Mouse (Mus musculus) thymus, postnatal 36 days (tissue): ENCODE data around the gene Pfkfb2.
"Not testable (repeated sequence)": the region's sequence is repeated elsewhere in the genome, so short reads cannot be mapped to it uniquely, and the experiment has no call there.

Source experiments
- DNase-seq, 2 experiments: peaks; one replicate each; pipeline ENCODE4 v3.0.0; 2022; ENCODE audit warnings: mixed read lengths in 2 of 2

The Pfkfb2 gene

DNA sequence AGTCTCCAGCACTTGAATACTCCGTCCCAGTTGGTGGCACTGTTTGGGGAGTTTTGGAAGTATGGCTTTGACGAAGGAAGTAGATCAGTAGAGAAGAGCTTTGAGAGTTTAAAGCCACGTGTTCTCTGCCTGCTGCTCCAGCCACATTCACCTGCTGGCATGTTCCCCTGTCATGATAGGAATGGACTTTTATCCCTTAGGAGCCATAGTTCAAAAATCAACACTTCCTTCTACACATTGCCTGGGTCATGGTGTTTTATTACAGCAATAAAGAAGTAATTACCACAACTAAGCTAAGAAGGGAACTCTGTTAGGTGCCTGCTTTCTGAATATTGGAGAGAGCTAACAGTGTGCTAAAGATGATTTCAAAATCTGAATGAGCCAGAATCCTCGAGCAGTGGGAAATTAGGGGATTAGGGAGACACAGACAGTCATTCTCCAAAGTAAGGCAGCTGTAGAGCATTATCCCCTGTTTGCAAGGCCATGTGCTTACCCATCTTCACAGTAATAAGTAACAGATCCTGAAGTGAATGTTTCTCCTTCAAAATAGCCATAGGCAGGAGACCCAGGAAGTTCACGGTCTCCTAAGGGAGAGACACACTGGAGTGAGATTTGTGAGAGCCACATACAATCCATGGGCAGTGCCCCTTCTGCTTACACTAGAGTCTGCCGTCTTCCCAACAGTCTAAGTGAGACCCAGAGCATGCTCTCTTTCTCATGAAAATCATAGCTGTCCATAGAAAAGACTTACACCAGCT, 47.2 kb downstream of the Pfkfb2 start:
- no peak for DNase-seq

- DNase-seq, result no peak
These were observed 48.0 kb downstream of the Pfkfb2 start for GRCm38 (mm10) chr1:130681075-130681474.

DNA sequence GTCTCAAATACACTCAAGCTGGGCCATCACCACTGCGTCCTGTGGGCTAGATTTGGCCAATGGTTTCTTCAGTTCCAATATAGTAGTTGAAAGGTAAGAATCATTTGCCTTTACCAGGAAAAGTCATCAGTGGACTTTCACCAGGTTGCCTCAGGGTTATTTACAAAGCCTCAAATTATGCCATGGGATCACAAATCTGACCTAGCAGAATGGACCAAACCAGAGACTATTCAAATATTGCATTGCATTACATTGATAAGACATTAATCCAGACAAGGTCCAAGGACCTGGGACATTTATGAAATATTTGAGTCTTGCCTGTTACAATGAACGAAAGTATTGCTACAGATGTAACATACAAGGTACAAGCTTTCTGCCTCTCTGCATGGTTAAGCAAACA, 50.5 kb downstream of the Pfkfb2 start:
- no peak for DNase-seq

DNA sequence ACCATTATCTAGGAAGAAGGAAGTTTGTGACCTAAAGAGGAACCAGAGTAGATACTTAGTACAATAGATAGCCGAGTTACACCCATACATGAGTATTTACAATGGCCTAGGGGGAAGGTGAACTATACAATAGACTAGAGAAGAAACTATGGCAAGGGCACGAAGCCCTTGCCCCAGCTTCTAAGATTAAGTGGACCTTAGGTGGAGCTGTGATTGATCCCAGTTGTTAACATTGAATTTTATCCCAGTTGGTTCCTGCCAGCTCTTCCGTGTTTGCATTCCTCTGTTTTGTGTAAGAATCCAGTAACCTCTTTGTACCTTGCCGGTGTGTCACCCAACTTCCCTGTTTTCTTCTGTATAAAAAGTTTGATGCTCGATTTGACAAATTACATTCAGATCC, 65.5 kb downstream of the Pfkfb2 start:
- DNase-seq, result not testable (repeated sequence)

DNA sequence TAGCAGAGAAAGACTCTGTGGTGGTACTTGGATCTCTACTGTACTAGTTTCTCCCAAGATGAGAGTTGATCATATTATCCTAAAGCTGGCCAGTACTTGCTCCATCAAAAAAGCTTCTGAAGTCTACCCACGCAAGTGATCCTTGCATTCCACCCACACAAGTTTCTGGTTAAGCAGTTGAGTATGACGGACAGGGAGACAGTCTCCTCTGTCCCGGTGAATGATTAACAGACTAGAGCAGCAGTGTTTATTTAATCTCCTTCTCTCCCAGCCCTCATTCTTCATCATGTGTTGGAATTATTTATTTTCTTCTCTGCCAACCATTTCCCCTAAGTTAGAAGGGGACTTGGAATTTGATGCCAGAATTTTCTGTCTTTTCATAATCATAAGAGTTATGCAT, 67.6 kb downstream of the Pfkfb2 start, which contains the start of gene C4bp:
C4bp (minus strand) TSS at position 179 of the 400 bp plus-strand sequence.
- DNase-seq, result no peak

DNA sequence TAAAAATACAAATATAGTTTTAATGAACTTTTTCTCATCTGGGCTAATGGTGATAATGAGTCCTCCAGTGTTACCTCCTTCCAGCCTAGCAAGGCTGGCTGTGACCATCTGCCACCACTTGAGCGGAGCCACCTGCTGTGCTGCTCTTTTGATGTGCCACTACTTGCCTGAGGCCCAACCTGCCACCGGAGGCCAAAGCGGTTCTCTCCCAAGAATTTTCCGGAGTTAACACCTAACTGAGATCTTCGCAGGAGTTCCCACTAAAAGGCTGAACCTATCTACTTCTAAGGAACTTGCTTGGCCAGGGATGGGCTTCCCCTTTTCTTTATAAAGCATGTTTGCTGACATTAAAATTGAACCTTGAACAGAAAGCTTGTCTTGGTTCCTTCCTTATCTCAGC, 69.4 kb downstream of the Pfkfb2 start:
- not testable (repeated sequence) for DNase-seq

- no peak for DNase-seq
These were observed 85.0 kb downstream of the Pfkfb2 start for GRCm38 (mm10) chr1:130644103-130644502.

GRCm38 (mm10) chr1:130640967-130641366, 88.1 kb downstream of the Pfkfb2 start:
- no peak for DNase-seq
